Mouse (Mus musculus): ENCODE data around the gene Rin2. TPM values are rescaled to one million over a fixed set of nuclear protein-coding genes. Genes with fewer than 3 reads are reported as not detected.

The Rin2 gene
- total and polyA plus RNA-seq, 2 experiments from 2014 or later = 13.1 to 16.8 TPM

DNA sequence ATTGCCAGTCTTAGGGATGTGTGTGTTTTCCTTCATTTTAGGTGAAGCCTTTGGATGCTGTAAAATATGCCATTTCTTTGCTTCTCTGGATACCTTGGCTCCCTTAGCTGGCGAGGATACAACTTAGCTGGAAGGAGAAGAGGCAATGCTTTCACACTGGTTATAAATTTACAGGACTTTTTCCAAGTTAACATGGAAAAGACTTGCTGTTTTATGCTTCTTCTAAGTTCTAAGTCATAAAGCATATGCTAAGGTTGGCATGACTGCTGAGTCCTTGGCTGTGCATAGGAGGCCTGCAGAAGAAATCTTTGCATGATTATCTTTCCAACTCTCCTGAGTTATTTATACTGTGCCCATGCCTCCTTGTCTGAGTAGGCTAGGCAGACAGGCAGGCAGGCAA is 49.3 kb downstream of the Rin2 start:
- no peak for TF ChIP-seq EP300 (IDR thresholded peaks at IDR 0.05; ENCODE audit: low read depth)
- no peak for TF ChIP-seq CTCF (IDR thresholded peaks at IDR 0.05; ENCODE audit: low read depth)
- H3K4me2 ChIP-seq (ENCODE audit: low read depth, low read length) = no peak overlapping the region
- 87% methylated on average over 1 of the region's 1 CpGs for WGBS
- no peak overlapping the region for H3K9ac ChIP-seq (replicated peaks; ENCODE audit: low read depth, low read length)
- no peak for ATAC-seq (ENCODE audit: insufficient read depth, low read depth)
- no peak for DNase-seq (ENCODE audit: low spot score)
- H3K27ac ChIP-seq (ENCODE audit: low read depth) = no peak overlapping the region
- H3K36me3 ChIP-seq (replicated peaks; ENCODE audit: control insufficient read depth, insufficient read depth, low read length) = no peaks in the 10 kb centered on the region
- no peaks in the 10 kb centered on the region for H3K27me3 ChIP-seq (ENCODE audit: control insufficient read depth, insufficient read depth, low read length)
- no peak overlapping the region for H3K4me3 ChIP-seq (ENCODE audit: low read depth, low read length)
- no peaks in the 10 kb centered on the region for H3K4me1 ChIP-seq (ENCODE audit: control insufficient read depth, insufficient read depth)
- H3K9me3 ChIP-seq (replicated peaks; ENCODE audit: control insufficient read depth, low read length) = no peaks in the 10 kb centered on the region

- Histone ChIP-seq H3K36me3 (replicated peaks; ENCODE audit: control insufficient read depth, insufficient read depth, low read length) (no peaks in the 10 kb centered on the region), H3K27ac (ENCODE audit: low read depth) (no peak overlapping the region), H3K27me3 (ENCODE audit: control insufficient read depth, insufficient read depth, low read length) (no peaks in the 10 kb centered on the region), H3K4me3 (ENCODE audit: low read depth, low read length) (no peak overlapping the region), H3K4me1 (ENCODE audit: control insufficient read depth, insufficient read depth) (no peaks in the 10 kb centered on the region), H3K9ac (replicated peaks; ENCODE audit: low read depth, low read length) (no peak overlapping the region), H3K4me2 (ENCODE audit: low read depth, low read length) (no peak overlapping the region), H3K9me3 (replicated peaks; ENCODE audit: control insufficient read depth, low read length) (no peaks in the 10 kb centered on the region)
- TF ChIP-seq EP300 (IDR thresholded peaks at IDR 0.05; ENCODE audit: low read depth) = no peak
- TF ChIP-seq CTCF (IDR thresholded peaks at IDR 0.05; ENCODE audit: low read depth) = no peak
- DNase-seq (ENCODE audit: low spot score) = no peak
- no peak for ATAC-seq (ENCODE audit: insufficient read depth, low read depth)
- WGBS = 43% methylated on average over 7 of the region's 7 CpGs
Measured at GRCm38 (mm10) chr2:145729414-145729813, 54.4 kb downstream of the Rin2 start.

DNA sequence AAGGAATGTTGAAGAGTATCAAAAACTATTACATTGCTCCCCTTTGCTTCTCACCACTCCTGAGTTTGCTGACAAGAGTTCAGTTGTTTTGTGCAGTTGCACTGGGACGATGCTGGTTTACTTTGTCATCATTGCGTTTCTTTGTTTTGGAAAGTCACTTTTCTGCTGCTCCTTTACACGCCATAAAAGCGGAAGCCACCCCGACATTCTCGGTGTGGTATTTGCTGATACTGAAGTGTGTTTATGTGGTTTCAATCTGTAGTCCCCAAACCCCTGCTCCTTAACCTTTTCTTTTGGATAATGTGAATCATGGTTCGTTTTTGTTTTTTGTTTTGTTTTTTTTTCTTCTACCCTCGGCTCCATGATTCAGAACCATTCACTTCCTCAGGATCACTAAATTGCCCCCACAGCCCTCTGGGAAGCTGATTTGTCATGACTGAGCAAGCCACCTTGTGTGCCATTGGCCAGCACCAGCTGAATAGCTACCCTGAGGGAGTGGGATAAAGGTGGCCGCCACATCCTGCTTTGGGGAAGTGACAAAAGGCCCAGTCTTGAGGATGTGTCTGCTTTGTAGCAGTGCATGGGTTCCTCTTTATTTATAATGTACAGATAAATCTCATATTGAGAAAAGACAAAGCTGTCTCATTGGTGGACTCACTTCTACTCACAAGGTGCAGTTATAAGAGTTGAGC is 55.3 kb downstream of the Rin2 start:
- no peaks in the 10 kb centered on the region for H3K4me1 ChIP-seq (ENCODE audit: control insufficient read depth, insufficient read depth)
- H3K9me3 ChIP-seq (replicated peaks; ENCODE audit: control insufficient read depth, low read length) = no peaks in the 10 kb centered on the region
- WGBS = 77% methylated on average over 9 of the region's 9 CpGs
- no peaks in the 10 kb centered on the region for H3K27me3 ChIP-seq (ENCODE audit: control insufficient read depth, insufficient read depth, low read length)
- no peak overlapping the region for H3K4me3 ChIP-seq (ENCODE audit: low read depth, low read length)
- no peak overlapping the region for H3K4me2 ChIP-seq (ENCODE audit: low read depth, low read length)
- H3K36me3 ChIP-seq (replicated peaks; ENCODE audit: control insufficient read depth, insufficient read depth, low read length) = no peaks in the 10 kb centered on the region
- no peak for ATAC-seq (ENCODE audit: insufficient read depth, low read depth)
- no peak for DNase-seq (ENCODE audit: low spot score)
- H3K9ac ChIP-seq (replicated peaks; ENCODE audit: low read depth, low read length) = no peak overlapping the region
- H3K27ac ChIP-seq (ENCODE audit: low read depth) = no peak overlapping the region
- TF ChIP-seq CTCF (IDR thresholded peaks at IDR 0.05; ENCODE audit: low read depth) = no peak
- TF ChIP-seq EP300 (IDR thresholded peaks at IDR 0.05; ENCODE audit: low read depth) = no peak

DNA sequence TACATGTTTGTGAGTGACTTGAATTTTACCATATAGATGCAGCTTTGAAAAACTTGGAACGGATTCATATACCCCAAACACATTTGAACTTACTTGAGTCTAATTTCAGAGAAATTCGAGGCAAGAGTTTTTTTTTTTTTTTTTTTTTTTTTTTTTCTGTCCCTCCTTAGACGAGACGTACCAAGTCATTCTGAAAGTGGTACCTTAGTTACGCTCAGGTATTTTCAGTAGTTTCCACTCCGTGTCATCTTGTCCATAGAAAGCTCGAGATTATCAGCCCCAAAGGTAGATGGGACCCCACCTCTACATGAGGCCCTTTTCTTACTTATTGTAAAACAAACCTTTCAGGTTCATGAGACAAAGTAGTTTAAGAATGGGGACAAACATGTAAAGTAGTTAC is 55.9 kb downstream of the Rin2 start:
- TF ChIP-seq CTCF (IDR thresholded peaks at IDR 0.05; ENCODE audit: low read depth) = no peak
- TF ChIP-seq EP300 (IDR thresholded peaks at IDR 0.05; ENCODE audit: low read depth) = no peak
- Histone ChIP-seq H3K9me3 (replicated peaks; ENCODE audit: control insufficient read depth, low read length) (no peaks in the 10 kb centered on the region), H3K27ac (ENCODE audit: low read depth) (no peak overlapping the region), H3K4me2 (ENCODE audit: low read depth, low read length) (no peak overlapping the region), H3K4me3 (ENCODE audit: low read depth, low read length) (no peak overlapping the region), H3K4me1 (ENCODE audit: control insufficient read depth, insufficient read depth) (no peaks in the 10 kb centered on the region), H3K27me3 (ENCODE audit: control insufficient read depth, insufficient read depth, low read length) (no peaks in the 10 kb centered on the region), H3K9ac (replicated peaks; ENCODE audit: low read depth, low read length) (no peak overlapping the region), H3K36me3 (replicated peaks; ENCODE audit: control insufficient read depth, insufficient read depth, low read length) (no peaks in the 10 kb centered on the region)
- WGBS = 85% methylated on average over 7 of the region's 7 CpGs
- no peak for ATAC-seq (ENCODE audit: insufficient read depth, low read depth)
- DNase-seq (ENCODE audit: low spot score) = no peak

DNA sequence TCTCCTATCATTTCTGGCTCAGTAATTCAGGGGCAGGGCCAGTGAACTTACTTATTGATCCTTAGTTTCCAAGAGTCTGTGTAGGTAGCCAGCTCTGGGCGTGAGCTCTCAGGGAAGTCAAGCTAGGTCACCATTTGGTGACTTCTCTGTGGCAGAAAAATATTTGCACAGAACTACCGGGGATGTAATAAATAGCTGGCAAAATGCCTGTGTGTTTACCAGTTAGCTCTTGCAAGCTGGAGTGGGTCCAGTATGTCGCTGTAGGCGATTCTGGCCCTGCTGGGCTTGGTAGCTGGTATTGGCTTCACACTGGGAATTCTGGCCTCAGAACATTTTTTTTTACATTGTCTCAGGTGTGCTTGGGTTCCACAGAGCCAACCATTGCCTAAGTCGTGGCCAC is 60.1 kb downstream of the Rin2 start:
- H3K36me3 ChIP-seq (replicated peaks; ENCODE audit: control insufficient read depth, insufficient read depth, low read length) = no peaks in the 10 kb centered on the region
- no peak overlapping the region for H3K27ac ChIP-seq (ENCODE audit: low read depth)
- TF ChIP-seq CTCF (IDR thresholded peaks at IDR 0.05; ENCODE audit: low read depth) = no peak
- TF ChIP-seq EP300 (IDR thresholded peaks at IDR 0.05; ENCODE audit: low read depth) = no peak
- H3K4me2 ChIP-seq (ENCODE audit: low read depth, low read length) = no peak overlapping the region
- WGBS = 73% methylated on average over 5 of the region's 5 CpGs
- no peak overlapping the region for H3K9ac ChIP-seq (replicated peaks; ENCODE audit: low read depth, low read length)
- H3K9me3 ChIP-seq (replicated peaks; ENCODE audit: control insufficient read depth, low read length) = no peaks in the 10 kb centered on the region
- H3K27me3 ChIP-seq (ENCODE audit: control insufficient read depth, insufficient read depth, low read length) = no peaks in the 10 kb centered on the region
- DNase-seq (ENCODE audit: low spot score) (no peak), ATAC-seq (ENCODE audit: insufficient read depth, low read depth) (no peak)
- no peaks in the 10 kb centered on the region for H3K4me1 ChIP-seq (ENCODE audit: control insufficient read depth, insufficient read depth)
- H3K4me3 ChIP-seq (ENCODE audit: low read depth, low read length) = no peak overlapping the region

DNA sequence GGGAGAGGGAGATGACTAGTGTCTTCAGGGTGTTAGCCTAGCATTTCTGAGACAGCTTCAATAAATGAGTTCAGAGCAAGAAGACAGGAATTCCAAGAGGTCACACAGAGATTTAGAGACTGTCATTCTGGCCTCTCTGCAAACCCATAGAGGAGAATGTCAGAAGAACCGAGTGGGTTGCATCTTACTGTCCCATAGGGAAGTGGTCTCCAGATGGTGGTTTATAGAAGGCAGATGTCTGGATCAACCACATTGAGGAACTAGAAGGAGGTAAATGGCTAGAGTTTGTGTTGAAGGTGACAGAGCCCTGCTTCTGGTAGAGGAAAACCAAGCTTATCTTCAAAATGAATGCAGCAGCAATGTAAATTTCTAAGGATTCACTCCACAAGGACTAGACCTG is 61.5 kb downstream of the Rin2 start:
- TF ChIP-seq EP300 (IDR thresholded peaks at IDR 0.05; ENCODE audit: low read depth) (no peak), CTCF (IDR thresholded peaks at IDR 0.05; ENCODE audit: low read depth) (no peak)
- Histone ChIP-seq H3K9ac (replicated peaks; ENCODE audit: low read depth, low read length) (no peak overlapping the region), H3K4me1 (ENCODE audit: control insufficient read depth, insufficient read depth) (no peaks in the 10 kb centered on the region), H3K9me3 (replicated peaks; ENCODE audit: control insufficient read depth, low read length) (no peaks in the 10 kb centered on the region), H3K27me3 (ENCODE audit: control insufficient read depth, insufficient read depth, low read length) (no peaks in the 10 kb centered on the region), H3K4me2 (ENCODE audit: low read depth, low read length) (no peak overlapping the region), H3K4me3 (ENCODE audit: low read depth, low read length) (no peak overlapping the region), H3K36me3 (replicated peaks; ENCODE audit: control insufficient read depth, insufficient read depth, low read length) (no peaks in the 10 kb centered on the region), H3K27ac (ENCODE audit: low read depth) (no peak overlapping the region)
- 72% methylated on average over 1 of the region's 1 CpGs for WGBS
- ATAC-seq (ENCODE audit: insufficient read depth, low read depth) = no peak
- no peak for DNase-seq (ENCODE audit: low spot score)
